ENCODE assay signal across 25 mouse cellular contexts in genomic region chr17:84656205-84656604, GRCm38 (mm10). TPM values are rescaled to one million over a fixed set of nuclear protein-coding genes. Genes with fewer than 3 reads are reported as not detected.
DNase-seq lines count a peak whose midpoint lies in the region; ATAC-seq and TF ChIP-seq lines count a peak whose summit lies in the region.
"Had no signal": no experiment of that assay in that cellular context is flagged by ENCODE, and none has a peak within 500 bp of the region (broad histone marks: within the 10 kb centered on the region; RNA-seq: fewer than 3 reads in every experiment).

No protein-coding gene starts in this region.

- H3K27me3 ChIP-seq in forebrain, embryonic 15.5 days: no peaks in the 10 kb centered on the region
- no peaks in the 10 kb centered on the region for H3K27me3 ChIP-seq in forebrain, embryonic 11.5 days (ENCODE audit: control insufficient read depth, insufficient read depth, low read length)
- H3K27me3 ChIP-seq in forebrain, postnatal 0 days (ENCODE audit: insufficient read depth, low read length): no peaks in the 10 kb centered on the region
- H3K27me3 ChIP-seq in hindbrain, embryonic 16.5 days (replicated peaks; ENCODE audit: control insufficient read depth, insufficient read depth, low read length): no peaks in the 10 kb centered on the region
- no peaks in the 10 kb centered on the region for H3K27me3 ChIP-seq in neural tube, embryonic 13.5 days
- H3K27me3 ChIP-seq: embryonic facial prominence, embryonic 15.5 days; liver, embryonic 15.5 days had no signal

- no peak for DNase-seq in forebrain, embryonic 11.5 days (ENCODE audit: low spot score)
- no peak for DNase-seq in forebrain, postnatal 0 days
- DNase-seq in heart, adult 8-10 months (ENCODE audit: low spot score): no peak
- no peak for DNase-seq in urinary bladder, adult 18-20 months (ENCODE audit: low spot score in 2 of 2)
- no peak for DNase-seq in frontal cortex, adult 2 months (ENCODE audit: extremely low spot score in 1 of 2, low spot score in 1 of 2)
- DNase-seq: adrenal gland, postnatal 25 days; cerebellum, adult 11 months; cerebellum, postnatal 25 days; gastrocnemius, adult 2 months; layer of hippocampus, postnatal 36 days; right cerebral cortex, postnatal 25 days; thymus, postnatal 4 days had no signal

- TF ChIP-seq CTCF in forebrain, postnatal 0 days (IDR thresholded peaks at IDR 0.05; ENCODE audit: low read depth): no peak

- H3K27ac ChIP-seq in forebrain, embryonic 15.5 days (replicated peaks): peak overlapping the region; percentile 37
- no peak overlapping the region for H3K27ac ChIP-seq in forebrain, embryonic 11.5 days (ENCODE audit: low read depth, low read length)
- peak overlapping the region; percentile 50; the same call in 1 of the 2 replicates for H3K27ac ChIP-seq in forebrain, postnatal 0 days (ENCODE audit: low read depth, low read length)
- H3K27ac ChIP-seq in hindbrain, embryonic 16.5 days (ENCODE audit: low read depth, low read length): peak overlapping the region; percentile 14; the same call in 1 of the 2 replicates
- H3K27ac ChIP-seq in neural tube, embryonic 13.5 days (replicated peaks): peak overlapping the region; percentile 46
- H3K27ac ChIP-seq: embryonic facial prominence, embryonic 15.5 days; gastrocnemius, adult 2 months; liver, embryonic 15.5 days; macrophage had no signal

- ATAC-seq in forebrain, embryonic 15.5 days (replicated peaks): no peak
- no peak for ATAC-seq in forebrain, embryonic 11.5 days (replicated peaks; ENCODE audit: low FRiP score)
- ATAC-seq in forebrain, postnatal 0 days: peak; percentile 13; the same call in 1 of the 2 replicates
- peak; percentile 31; the same call in 1 of the 2 replicates for ATAC-seq in hindbrain, embryonic 16.5 days
- ATAC-seq in neural tube, embryonic 13.5 days (ENCODE audit: low read depth): peak; percentile 49; the same call in 1 of the 2 replicates
- ATAC-seq: activated CD4-positive, CD25-positive, alpha-beta regulatory T cell, adult 4 months; intestine, postnatal 0 days had no signal

- H3K9ac ChIP-seq in forebrain, embryonic 15.5 days (replicated peaks): no peak overlapping the region
- no peak overlapping the region for H3K9ac ChIP-seq in forebrain, embryonic 11.5 days (ENCODE audit: low read length)
- H3K9ac ChIP-seq in forebrain, postnatal 0 days: no peak overlapping the region
- H3K9ac ChIP-seq in hindbrain, embryonic 16.5 days (ENCODE audit: low read depth, low read length): no peak overlapping the region
- H3K9ac ChIP-seq in neural tube, embryonic 13.5 days: no peak overlapping the region
- H3K9ac ChIP-seq: embryonic facial prominence, embryonic 15.5 days; liver, embryonic 15.5 days had no signal

- no peaks in the 10 kb centered on the region for H3K36me3 ChIP-seq in forebrain, embryonic 15.5 days
- no peaks in the 10 kb centered on the region for H3K36me3 ChIP-seq in forebrain, embryonic 11.5 days (ENCODE audit: control insufficient read depth, insufficient read depth, low read length)
- H3K36me3 ChIP-seq in forebrain, postnatal 0 days (ENCODE audit: insufficient read depth): no peaks in the 10 kb centered on the region; the same call in 1 of the 2 replicates
- H3K36me3 ChIP-seq in hindbrain, embryonic 16.5 days (ENCODE audit: control insufficient read depth, insufficient read depth, low read length): no peaks in the 10 kb centered on the region
- H3K36me3 ChIP-seq in neural tube, embryonic 13.5 days: no peaks in the 10 kb centered on the region
- H3K36me3 ChIP-seq: G1E; liver, embryonic 15.5 days had no signal

- H3K4me1 ChIP-seq in forebrain, embryonic 15.5 days: peaks cover 3% of the 10 kb centered on the region; the same call in 1 of the 2 replicates
- H3K4me1 ChIP-seq in forebrain, embryonic 11.5 days (replicated peaks; ENCODE audit: control insufficient read depth, insufficient read depth, low read length): no peaks in the 10 kb centered on the region; the same call in 1 of the 2 replicates
- H3K4me1 ChIP-seq in forebrain, postnatal 0 days (ENCODE audit: insufficient read depth): no peaks in the 10 kb centered on the region
- H3K4me1 ChIP-seq in hindbrain, embryonic 16.5 days (ENCODE audit: control insufficient read depth, insufficient read depth, low read depth, low read length): peaks cover 11% of the 10 kb centered on the region
- peaks cover 36% of the 10 kb centered on the region for H3K4me1 ChIP-seq in neural tube, embryonic 13.5 days (replicated peaks)
- H3K4me1 ChIP-seq: liver, embryonic 15.5 days had no signal

- WGBS in forebrain, embryonic 15.5 days: 81% methylated on average over 5 of the region's 5 CpGs
- WGBS in forebrain, embryonic 11.5 days: 83% methylated on average over 5 of the region's 5 CpGs
- 73% methylated on average over 5 of the region's 5 CpGs for WGBS in forebrain, postnatal 0 days
- WGBS in hindbrain, embryonic 16.5 days: 55% methylated on average over 5 of the region's 5 CpGs
- 41% methylated on average over 5 of the region's 5 CpGs for WGBS in neural tube, embryonic 13.5 days

- no peaks in the 10 kb centered on the region for H3K9me3 ChIP-seq in forebrain, embryonic 15.5 days
- H3K9me3 ChIP-seq in forebrain, embryonic 11.5 days (ENCODE audit: control insufficient read depth, low read length): no peaks in the 10 kb centered on the region
- H3K9me3 ChIP-seq in forebrain, postnatal 0 days (ENCODE audit: low read length): no peaks in the 10 kb centered on the region
- H3K9me3 ChIP-seq in hindbrain, embryonic 16.5 days (ENCODE audit: control insufficient read depth, low read length): no peaks in the 10 kb centered on the region
- H3K9me3 ChIP-seq in neural tube, embryonic 13.5 days: no peaks in the 10 kb centered on the region
- H3K9me3 ChIP-seq: embryonic facial prominence, embryonic 15.5 days; G1E; liver, embryonic 15.5 days had no signal

- no peak overlapping the region for H3K4me3 ChIP-seq in forebrain, embryonic 15.5 days
- no peak overlapping the region for H3K4me3 ChIP-seq in forebrain, embryonic 11.5 days (ENCODE audit: low read depth, low read length)
- no peak overlapping the region for H3K4me3 ChIP-seq in forebrain, postnatal 0 days (ENCODE audit: low read depth, low read length)
- H3K4me3 ChIP-seq in hindbrain, embryonic 16.5 days (ENCODE audit: low read length): no peak overlapping the region
- H3K4me3 ChIP-seq in neural tube, embryonic 13.5 days: no peak overlapping the region
- H3K4me3 ChIP-seq: embryonic facial prominence, embryonic 15.5 days; gastrocnemius, adult 2 months; liver, embryonic 15.5 days had no signal

- H3K4me2 ChIP-seq in forebrain, embryonic 15.5 days (replicated peaks): no peak overlapping the region
- no peak overlapping the region for H3K4me2 ChIP-seq in forebrain, embryonic 11.5 days (ENCODE audit: low read depth, low read length, severe bottlenecking)
- H3K4me2 ChIP-seq in forebrain, postnatal 0 days (ENCODE audit: low read depth): no peak overlapping the region
- H3K4me2 ChIP-seq in hindbrain, embryonic 16.5 days (ENCODE audit: low read length): no peak overlapping the region
- no peak overlapping the region for H3K4me2 ChIP-seq in neural tube, embryonic 13.5 days
- H3K4me2 ChIP-seq: embryonic facial prominence, embryonic 15.5 days; liver, embryonic 15.5 days had no signal

RNA-seq across cellular contexts. Expression of gene Abcg8, which starts 19.9 kb away (rescaled TPM):
- 0.20 and 0.22 TPM in 2 replicates for polyA plus RNA-seq in forebrain, embryonic 15.5 days (2015; fragmentation: Nextera tagmentation; extraction: Ambion mirVana)
- polyA plus RNA-seq in forebrain, embryonic 11.5 days (2014; fragmentation: Nextera tagmentation; extraction: Ambion mirVana): 0.17 and 0.48 TPM in 2 replicates
- total RNA-seq in forebrain, postnatal 0 days (2014; rRNA removed): 0.10 TPM in 1 of 2 replicates, not detected in the other
- polyA plus RNA-seq in forebrain, postnatal 0 days (2015; fragmentation: Nextera tagmentation; extraction: Ambion mirVana): 0.09 and 0.17 TPM in 2 replicates
- 0.04 and 0.06 TPM in 2 replicates for polyA plus RNA-seq in hindbrain, embryonic 16.5 days (2015; fragmentation: Nextera tagmentation; extraction: Ambion mirVana)
- polyA plus RNA-seq in neural tube, embryonic 13.5 days (2015; fragmentation: Nextera tagmentation; extraction: Ambion mirVana): not detected in 2 replicates
- under 1 TPM in 1 of 4 experiments, not detected in 3; 0.16 TPM for total RNA-seq in heart, adult 8-10 months (2022)
- polyA plus RNA-seq in frontal cortex, adult 2 months (2012; rRNA removed): not detected in 2 replicates
- total RNA-seq: gastrocnemius, adult 2 months; granulocyte monocyte progenitor cell, adult 5-6 weeks; hematopoietic stem cell, adult 5-6 weeks; layer of hippocampus, postnatal 36 days; left cerebral cortex, postnatal 25 days had no signal
- polyA plus RNA-seq: activated CD4-positive, CD25-positive, alpha-beta regulatory T cell, adult 4 months; G1E; lung, embryonic 16.5 days; macrophage had no signal

RNA-seq across cellular contexts. Expression of gene Abcg5, which starts 26.6 kb away (rescaled TPM):
- 2.0 and 3.1 TPM in 2 replicates for polyA plus RNA-seq in forebrain, embryonic 15.5 days (2015; fragmentation: Nextera tagmentation; extraction: Ambion mirVana)
- 5.1 and 5.9 TPM in 2 replicates for polyA plus RNA-seq in forebrain, embryonic 11.5 days (2014; fragmentation: Nextera tagmentation; extraction: Ambion mirVana)
- 0.54 and 1.5 TPM in 2 replicates for total RNA-seq in forebrain, postnatal 0 days (2014; rRNA removed)
- 0.88 and 1.2 TPM in 2 replicates for polyA plus RNA-seq in forebrain, postnatal 0 days (2015; fragmentation: Nextera tagmentation; extraction: Ambion mirVana)
- 1.8 and 2.3 TPM in 2 replicates for polyA plus RNA-seq in hindbrain, embryonic 16.5 days (2015; fragmentation: Nextera tagmentation; extraction: Ambion mirVana)
- polyA plus RNA-seq in neural tube, embryonic 13.5 days (2015; fragmentation: Nextera tagmentation; extraction: Ambion mirVana): 0.43 and 0.68 TPM in 2 replicates
- not detected for total RNA-seq in heart, adult 8-10 months (2022)
- 0.08 TPM in 1 of 2 replicates, not detected in the other for polyA plus RNA-seq in frontal cortex, adult 2 months (2012; rRNA removed)
- total RNA-seq: gastrocnemius, adult 2 months; granulocyte monocyte progenitor cell, adult 5-6 weeks; hematopoietic stem cell, adult 5-6 weeks; layer of hippocampus, postnatal 36 days; left cerebral cortex, postnatal 25 days had no signal
- polyA plus RNA-seq: activated CD4-positive, CD25-positive, alpha-beta regulatory T cell, adult 4 months; G1E; macrophage had no signal

RNA-seq across cellular contexts. Expression of gene Dync2li1, which starts 29.9 kb away (rescaled TPM):
- 33.4 and 36.1 TPM in 2 replicates for polyA plus RNA-seq in forebrain, embryonic 15.5 days (2015; fragmentation: Nextera tagmentation; extraction: Ambion mirVana)
- 35.0 and 41.8 TPM in 2 replicates for polyA plus RNA-seq in forebrain, embryonic 11.5 days (2014; fragmentation: Nextera tagmentation; extraction: Ambion mirVana)
- total RNA-seq in forebrain, postnatal 0 days (2014; rRNA removed): 14.0 and 19.1 TPM in 2 replicates
- 38.9 and 42.1 TPM in 2 replicates for polyA plus RNA-seq in forebrain, postnatal 0 days (2015; fragmentation: Nextera tagmentation; extraction: Ambion mirVana)
- polyA plus RNA-seq in hindbrain, embryonic 16.5 days (2015; fragmentation: Nextera tagmentation; extraction: Ambion mirVana): 39.0 and 40.0 TPM in 2 replicates
- polyA plus RNA-seq in neural tube, embryonic 13.5 days (2015; fragmentation: Nextera tagmentation; extraction: Ambion mirVana): 30.6 and 31.2 TPM in 2 replicates
- total RNA-seq in heart, adult 8-10 months (2022): 1 to 10 TPM; 2.5 to 4.9 (median 3.2) TPM
- 25.2 and 29.6 TPM in 2 replicates for polyA plus RNA-seq in frontal cortex, adult 2 months (2012; rRNA removed)
- total RNA-seq: G1E had no signal
- polyA plus RNA-seq: G1E had no signal

Comparison
In these comparisons a context has a peak if more than half of its experiments do, and no peak if none do; other contexts are left out.
1. ATAC-seq: peak in forebrain, postnatal 0 days (single experiment), hindbrain, embryonic 16.5 days (single experiment) and neural tube, embryonic 13.5 days (single experiment); none in forebrain, embryonic 15.5 days (single experiment) and forebrain, embryonic 11.5 days (single experiment).